In the genomic region with DNA sequence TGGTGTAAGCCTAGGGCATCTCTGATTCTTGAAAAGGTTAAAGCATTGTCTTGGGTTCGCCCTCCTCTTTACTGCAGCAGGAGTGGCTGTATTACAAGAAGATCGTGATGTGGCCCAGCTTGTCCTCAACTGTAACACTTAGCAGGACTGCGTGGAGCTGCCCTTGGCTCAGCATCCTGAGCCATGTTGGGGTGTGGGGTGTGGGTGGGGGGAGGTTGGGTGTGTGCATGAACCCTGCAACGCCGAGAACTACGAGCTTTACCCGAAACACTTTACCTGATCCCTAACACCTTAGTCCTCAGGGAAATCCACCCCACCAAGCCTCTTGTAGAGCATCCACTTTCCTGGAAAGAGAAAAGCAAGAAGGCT, we compare ENCODE assay signal across 7 mouse cellular contexts. TPM values are rescaled to one million over a fixed set of nuclear protein-coding genes. Genes with fewer than 3 reads are reported as not detected.
DNase-seq lines count a peak whose midpoint lies in the region; ATAC-seq and TF ChIP-seq lines count a peak whose summit lies in the region.

No protein-coding gene starts in this region.

- peaks cover 28% of the 10 kb centered on the region for H3K36me3 ChIP-seq in lung, embryonic 14.5 days (ENCODE audit: insufficient read depth)
- H3K36me3 ChIP-seq in forebrain, embryonic 11.5 days (ENCODE audit: control insufficient read depth, insufficient read depth, low read length), result no peaks in the 10 kb centered on the region; the same call in 1 of the 2 replicates
- H3K36me3 ChIP-seq in limb, embryonic 15.5 days, result peaks cover 32% of the 10 kb centered on the region
- H3K36me3 ChIP-seq in stomach, embryonic 14.5 days (ENCODE audit: control insufficient read depth, insufficient read depth, low read length), result peaks cover 26% of the 10 kb centered on the region

- H3K4me3 ChIP-seq in lung, embryonic 14.5 days (ENCODE audit: low read depth, low read length), result peak overlapping the region; percentile 94
- H3K4me3 ChIP-seq in forebrain, embryonic 11.5 days (ENCODE audit: low read depth, low read length), result peak overlapping the region; percentile 94
- peak overlapping the region; percentile 99 for H3K4me3 ChIP-seq in limb, embryonic 15.5 days
- peak overlapping the region; percentile 95 for H3K4me3 ChIP-seq in stomach, embryonic 14.5 days (ENCODE audit: low read depth, low read length)

- H3K9me3 ChIP-seq in lung, embryonic 14.5 days (ENCODE audit: low read depth, low read length), result no peaks in the 10 kb centered on the region
- no peaks in the 10 kb centered on the region for H3K9me3 ChIP-seq in forebrain, embryonic 11.5 days (ENCODE audit: control insufficient read depth, low read length)
- H3K9me3 ChIP-seq in limb, embryonic 15.5 days, result no peaks in the 10 kb centered on the region
- no peaks in the 10 kb centered on the region for H3K9me3 ChIP-seq in stomach, embryonic 14.5 days (ENCODE audit: control insufficient read depth, low read depth, low read length)

- H3K4me1 ChIP-seq in lung, embryonic 14.5 days (ENCODE audit: insufficient read depth), result no peaks in the 10 kb centered on the region
- H3K4me1 ChIP-seq in forebrain, embryonic 11.5 days (replicated peaks; ENCODE audit: control insufficient read depth, insufficient read depth, low read length), result no peaks in the 10 kb centered on the region; the same call in 1 of the 2 replicates
- peaks cover 17% of the 10 kb centered on the region for H3K4me1 ChIP-seq in limb, embryonic 15.5 days
- H3K4me1 ChIP-seq in stomach, embryonic 14.5 days (ENCODE audit: control insufficient read depth, insufficient read depth, low read length), result peaks cover 8% of the 10 kb centered on the region; the same call in 1 of the 2 replicates

- H3K9ac ChIP-seq in lung, embryonic 14.5 days, result peak overlapping the region; percentile 91
- H3K9ac ChIP-seq in forebrain, embryonic 11.5 days (ENCODE audit: low read length), result peak overlapping the region; percentile 86
- H3K9ac ChIP-seq in limb, embryonic 15.5 days, result peak overlapping the region; percentile 96; the same call in 1 of the 2 replicates
- 0 out of 2 replicates have a peak overlapping the region, but pooled peaks have one; percentile 90 for H3K9ac ChIP-seq in stomach, embryonic 14.5 days (replicated peaks; ENCODE audit: low read depth, low read length)

- no peak overlapping the region for H3K27ac ChIP-seq in lung, embryonic 14.5 days (ENCODE audit: low read depth)
- no peak overlapping the region for H3K27ac ChIP-seq in forebrain, embryonic 11.5 days (ENCODE audit: low read depth, low read length)
- H3K27ac ChIP-seq in limb, embryonic 15.5 days, result peak overlapping the region; percentile 91; the same call in 1 of the 2 replicates
- H3K27ac ChIP-seq in stomach, embryonic 14.5 days (ENCODE audit: low read length), result 0 out of 2 replicates have a peak overlapping the region, but pooled peaks have one; percentile 86

- no peak for ATAC-seq in lung, embryonic 14.5 days (ENCODE audit: insufficient read depth)
- no peak; the same call in 1 of the 2 replicates for ATAC-seq in forebrain, embryonic 11.5 days (replicated peaks; ENCODE audit: low FRiP score)
- ATAC-seq in limb, embryonic 15.5 days (ENCODE audit: insufficient number of reproducible peaks, low FRiP score, low TSS enrichment, low read depth), result peak; percentile 32
- ATAC-seq in stomach, embryonic 14.5 days (ENCODE audit: insufficient number of reproducible peaks, insufficient read depth, low FRiP score, low read depth), result peak; percentile 40; the same call in 1 of the 2 replicates

- no peak for DNase-seq in lung, embryonic 14.5 days
- no peak for DNase-seq in lung, postnatal 25 days (ENCODE audit: low spot score)
- DNase-seq in forebrain, embryonic 11.5 days (ENCODE audit: low spot score), result no peak
- DNase-seq in right cerebral cortex, adult 2 months (ENCODE audit: low spot score in 2 of 2), result no peak
- DNase-seq in ovary, postnatal 10 days (ENCODE audit: low spot score), result no peak

- TF ChIP-seq CTCF in lung, embryonic 14.5 days (IDR thresholded peaks at IDR 0.05; ENCODE audit: low read depth), result no peak

- H3K27me3 ChIP-seq in lung, embryonic 14.5 days (ENCODE audit: insufficient read depth, low read length), result no peaks in the 10 kb centered on the region
- no peaks in the 10 kb centered on the region for H3K27me3 ChIP-seq in forebrain, embryonic 11.5 days (ENCODE audit: control insufficient read depth, insufficient read depth, low read length)
- H3K27me3 ChIP-seq in limb, embryonic 15.5 days, result no peaks in the 10 kb centered on the region
- no peaks in the 10 kb centered on the region for H3K27me3 ChIP-seq in stomach, embryonic 14.5 days (ENCODE audit: control insufficient read depth, insufficient read depth, low read length)

- 44% methylated on average over 7 of the region's 7 CpGs for WGBS in lung, embryonic 14.5 days
- 48% methylated on average over 7 of the region's 7 CpGs for WGBS in forebrain, embryonic 11.5 days
- 36% methylated on average over 7 of the region's 7 CpGs for WGBS in limb, embryonic 15.5 days
- WGBS in stomach, embryonic 14.5 days, result 39% methylated on average over 7 of the region's 7 CpGs

- H3K4me2 ChIP-seq in lung, embryonic 14.5 days, result peak overlapping the region; percentile 86
- peak overlapping the region; percentile 81; the same call in 1 of the 2 replicates for H3K4me2 ChIP-seq in forebrain, embryonic 11.5 days (ENCODE audit: low read depth, low read length, severe bottlenecking)
- peak overlapping the region; percentile 67 for H3K4me2 ChIP-seq in limb, embryonic 15.5 days
- peak overlapping the region; percentile 82 for H3K4me2 ChIP-seq in stomach, embryonic 14.5 days (replicated peaks; ENCODE audit: low read depth, low read length)

RNA-seq across cellular contexts. Expression of gene Rrp1, which starts 0.3 kb away (rescaled TPM):
- polyA plus RNA-seq in lung, embryonic 14.5 days (2014; fragmentation: Nextera tagmentation; extraction: Ambion mirVana), result 239 and 249 TPM in 2 replicates
- 290 and 324 TPM in 2 replicates for polyA plus RNA-seq in forebrain, embryonic 11.5 days (2014; fragmentation: Nextera tagmentation; extraction: Ambion mirVana)
- 259 and 289 TPM in 2 replicates for polyA plus RNA-seq in limb, embryonic 15.5 days (2015; fragmentation: Nextera tagmentation; extraction: Ambion mirVana)
- 213 and 240 TPM in 2 replicates for polyA plus RNA-seq in stomach, embryonic 14.5 days (2014; fragmentation: Nextera tagmentation; extraction: Ambion mirVana)

RNA-seq across cellular contexts. Expression of gene Cstb, which starts 12.3 kb away (rescaled TPM):
- 201 and 211 TPM in 2 replicates for polyA plus RNA-seq in lung, embryonic 14.5 days (2014; fragmentation: Nextera tagmentation; extraction: Ambion mirVana)
- polyA plus RNA-seq in forebrain, embryonic 11.5 days (2014; fragmentation: Nextera tagmentation; extraction: Ambion mirVana), result 104 and 112 TPM in 2 replicates
- polyA plus RNA-seq in limb, embryonic 15.5 days (2015; fragmentation: Nextera tagmentation; extraction: Ambion mirVana), result 313 and 319 TPM in 2 replicates
- polyA plus RNA-seq in stomach, embryonic 14.5 days (2014; fragmentation: Nextera tagmentation; extraction: Ambion mirVana), result 419 and 443 TPM in 2 replicates

RNA-seq across cellular contexts. Expression of gene Pdxk, which starts 51.6 kb away (rescaled TPM):
- 5.9 and 6.9 TPM in 2 replicates for polyA plus RNA-seq in lung, embryonic 14.5 days (2014; fragmentation: Nextera tagmentation; extraction: Ambion mirVana)
- polyA plus RNA-seq in forebrain, embryonic 11.5 days (2014; fragmentation: Nextera tagmentation; extraction: Ambion mirVana), result 8.0 and 9.2 TPM in 2 replicates
- polyA plus RNA-seq in limb, embryonic 15.5 days (2015; fragmentation: Nextera tagmentation; extraction: Ambion mirVana), result 11.9 and 13.1 TPM in 2 replicates
- 6.5 and 7.1 TPM in 2 replicates for polyA plus RNA-seq in stomach, embryonic 14.5 days (2014; fragmentation: Nextera tagmentation; extraction: Ambion mirVana)

Comparison
In these comparisons a context has a peak if more than half of its experiments do, and no peak if none do; other contexts are left out.
1. ATAC-seq: peak in limb, embryonic 15.5 days (single experiment) and stomach, embryonic 14.5 days (single experiment); none in lung, embryonic 14.5 days (single experiment) and forebrain, embryonic 11.5 days (single experiment).
2. H3K27ac ChIP-seq: peak in limb, embryonic 15.5 days (single experiment) and stomach, embryonic 14.5 days (single experiment); none in lung, embryonic 14.5 days (single experiment) and forebrain, embryonic 11.5 days (single experiment).
3. Peak in every context shown above with its lines, with median percentiles within 50 percentile points of each other: H3K4me2 ChIP-seq, H3K4me3 ChIP-seq and H3K9ac ChIP-seq.